Mouse (Mus musculus) ES-Bruce4 (cell line): ENCODE data around the gene Bahcc1.

ENCODE experiments used
- CTCF ChIP-seq: IDR thresholded peaks from one replicate; pipeline ENCODE4 v1.8.1; 2011; ENCODE audit warnings: low read depth, low read length
- EP300 ChIP-seq: IDR thresholded peaks from 2 replicates; pipeline ENCODE4 v1.6.1; 2011; ENCODE audit warnings: low read depth, low read length; ENCODE audit not compliant: insufficient read depth
- POLR2A ChIP-seq: IDR thresholded peaks from one replicate; pipeline ENCODE4 v1.8.1; 2011; ENCODE audit warnings: low read length; ENCODE audit not compliant: insufficient read depth

- TF ChIP-seq CTCF (no peak), POLR2A (no peak), EP300 (no peak)
Measured at GRCm38 (mm10) chr11:120183180-120183579, 49.6 kb upstream of the Bahcc1 start.
